Mouse (Mus musculus) MEL-GATA-1-ER (cell line): Measurements from ENCODE around the gene Iqcg.

Experiments
- DNase-seq: peaks from one replicate; pipeline ENCODE4 v3.0.0-alpha.2; 2012; ENCODE audit warnings: low read depth; ENCODE audit errors: extremely low read depth

Gene Iqcg

DNA sequence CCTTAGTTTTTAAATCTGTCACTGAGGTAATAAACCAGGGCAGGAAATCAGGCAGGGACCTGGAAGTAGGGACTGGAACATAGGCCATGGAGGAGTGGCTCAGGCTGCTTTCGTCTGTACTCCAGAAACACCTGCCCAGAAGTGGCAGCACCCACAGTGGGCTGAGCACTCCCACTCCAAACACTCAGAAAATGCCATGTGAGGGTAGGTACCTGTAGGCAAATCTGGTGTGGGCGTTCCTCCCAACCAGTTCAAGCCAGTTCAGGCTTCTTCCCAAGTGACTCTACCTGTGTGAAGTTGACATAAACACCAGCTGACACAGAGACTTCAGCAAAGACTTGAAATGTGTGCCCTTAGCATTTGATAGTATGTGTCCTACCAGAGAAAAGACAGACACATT is 71.4 kb downstream of the Iqcg start:
- no peak for DNase-seq

- DNase-seq: no peak
Observed at GRCm38 (mm10) chr16:32981405-32981804, 74.6 kb downstream of the Iqcg start.

DNA sequence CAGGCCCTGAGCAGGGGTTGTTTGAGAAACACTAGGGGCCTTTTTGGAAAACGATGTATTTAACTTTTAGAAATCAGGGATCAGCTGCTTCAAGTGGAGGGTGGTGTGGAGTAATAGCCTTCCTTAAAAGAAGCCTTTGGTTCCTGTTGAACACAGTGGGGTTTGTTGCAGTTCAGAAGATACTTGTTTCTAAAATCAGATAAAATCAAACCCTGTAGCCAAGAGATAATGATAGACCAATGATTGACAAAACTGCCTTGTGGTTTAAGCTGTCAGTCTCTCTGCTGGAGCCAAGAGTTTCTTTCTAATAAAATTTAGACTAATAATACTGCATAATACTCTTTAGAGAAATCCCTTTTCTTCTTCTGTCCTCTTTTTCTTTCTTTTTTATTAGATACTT is 75.8 kb downstream of the Iqcg start:
- no peak for DNase-seq

- no peak for DNase-seq
Observed at GRCm38 (mm10) chr16:32973047-32973446, 83.0 kb downstream of the Iqcg start.

GRCm38 (mm10) chr16:32972535-32972934 is 83.5 kb downstream of the Iqcg start:
- no peak for DNase-seq
